21 mouse cellular contexts compared by ENCODE assay signal in the genomic region with DNA sequence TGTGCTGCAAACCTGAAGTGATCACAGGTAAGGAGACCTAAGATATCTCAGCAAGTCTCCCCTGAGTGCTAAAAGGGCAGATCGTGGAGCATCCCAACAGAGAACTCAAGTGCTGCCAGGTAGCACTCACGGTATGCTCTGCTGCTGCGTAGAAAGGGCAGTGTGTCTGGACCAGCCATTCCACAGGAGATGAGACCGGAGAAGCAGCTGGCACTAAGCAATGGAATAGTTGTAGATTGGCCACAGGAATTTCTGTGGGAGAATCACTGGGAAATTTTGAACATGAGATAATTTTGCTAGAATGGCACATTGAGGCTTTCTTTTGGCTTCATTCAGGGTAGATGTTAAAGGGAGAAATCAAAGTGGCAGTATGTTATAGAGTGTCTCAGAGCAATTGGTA.
DNase-seq lines count a peak whose midpoint lies in the region; TF ChIP-seq lines count a peak whose summit lies in the region.
"Had no signal": no experiment of that assay in that cellular context is flagged by ENCODE, and none has a peak within 500 bp of the region (broad histone marks: within the 10 kb centered on the region; RNA-seq: fewer than 3 reads in every experiment).

No protein-coding gene starts in this region.

- H3K79me3 ChIP-seq in C2C12 (ENCODE audit: low read depth), result no peaks in the 10 kb centered on the region

- DNase-seq in Muller cell, postnatal 12 days (ENCODE audit: inconsistent ontology term), result peak; percentile 62
- DNase-seq in adrenal gland, adult 2 months, result no peak
- DNase-seq in cerebellum, postnatal 25 days, result no peak
- DNase-seq in retina, postnatal 1 day, result no peak
- DNase-seq: adrenal gland, adult 8-10 months; adrenal gland, postnatal 10 days; adrenal gland, postnatal 14 days; adrenal gland, postnatal 25 days; adrenal gland, postnatal 36 days; B cell, adult 2 months; cerebellum, adult 11 months; cerebellum, adult 11-12 months; cerebellum, adult 18-20 months; cerebellum, adult 2 months; cerebellum, adult 8-10 months; cerebellum, adult 9-10 months had no signal

- no peaks in the 10 kb centered on the region for H3K79me2 ChIP-seq in C2C12 (ENCODE audit: control insufficient read depth, insufficient read depth)
- H3K79me2 ChIP-seq in myocyte (ENCODE audit: control insufficient read depth, insufficient read depth), result no peaks in the 10 kb centered on the region

- H3K4me3 ChIP-seq in C2C12 (ENCODE audit: insufficient read depth, poor library complexity, severe bottlenecking), result no peak overlapping the region
- H3K4me3 ChIP-seq in myocyte, result no peak overlapping the region

- no peak overlapping the region for H3K4me2 ChIP-seq in myocyte (ENCODE audit: low read depth)

- TF ChIP-seq POLR2A in myocyte (IDR thresholded peaks at IDR 0.05; ENCODE audit: insufficient read length, low read depth), result no peak

- no peak for TF ChIP-seq CTCF in C2C12 (IDR thresholded peaks at IDR 0.05; ENCODE audit: control insufficient read depth, insufficient read depth, insufficient read length)

- H3ac ChIP-seq in C2C12 (ENCODE audit: control insufficient read depth, insufficient read length, low read depth) (no peak overlapping the region), myocyte (ENCODE audit: control insufficient read depth, insufficient read length) (no peak overlapping the region)

- H3K36me3 ChIP-seq in C2C12 (ENCODE audit: control insufficient read depth, insufficient read depth) (no peaks in the 10 kb centered on the region), myocyte (ENCODE audit: control insufficient read depth, insufficient read depth) (no peaks in the 10 kb centered on the region)
- H3K36me3 ChIP-seq: G1E had no signal

- H3K27me3 ChIP-seq in C2C12 (ENCODE audit: control insufficient read depth, insufficient read depth, insufficient read length), result no peaks in the 10 kb centered on the region
- no peaks in the 10 kb centered on the region for H3K27me3 ChIP-seq in myocyte (ENCODE audit: control insufficient read depth, insufficient read depth, insufficient read length)
- H3K27me3 ChIP-seq: CH12.LX, Patski had no signal

TF ChIP-seq in C2C12, 6 proteins besides CTCF, POLR2A, EP300 and RAD21:
- TF ChIP-seq MYOD1 (IDR thresholded peaks at IDR 0.05; ENCODE audit: control insufficient read depth, insufficient read length, low read depth) (peak; percentile 23), CEBPB (IDR thresholded peaks at IDR 0.05; ENCODE audit: low read depth) (no peak)
TF ChIP-seq in C2C12: peak in this region for 1.

TF ChIP-seq in myocyte, 11 proteins besides CTCF, POLR2A, EP300 and RAD21:
- TF ChIP-seq MYOD1 (IDR thresholded peaks at IDR 0.05; ENCODE audit: control insufficient read depth in 1 of 3, insufficient read length in 2 of 3, low read depth in 2 of 3), result peak in 2 of 3 experiments; percentile 24 to 33
- no peak for TF ChIP-seq E2F4 (IDR thresholded peaks at IDR 0.05; ENCODE audit: insufficient read depth)
- no peak for TF ChIP-seq POLR2AphosphoS2 (IDR thresholded peaks at IDR 0.05; ENCODE audit: insufficient read length, low read depth)
- peak in 1 of 3 experiments; percentile 52 for TF ChIP-seq MYOG (IDR thresholded peaks at IDR 0.05; ENCODE audit: control insufficient read depth in 1 of 3, insufficient read depth in 1 of 3, insufficient read length in 2 of 3, low read depth in 2 of 3)
TF ChIP-seq in myocyte: peak in this region for 2.
